Mouse (Mus musculus) frontal cortex, postnatal 36 days (tissue): ENCODE results near the gene Snx27.
A peak's percentile ranks its signal among the peaks of the same experiment; 100 is the strongest.

ENCODE experiments used
- DNase-seq, 2 experiments: peaks; one replicate each; pipeline ENCODE4 v3.0.0; 2022; ENCODE audit warnings: low spot score in 2 of 2

Snx27 gene

DNA sequence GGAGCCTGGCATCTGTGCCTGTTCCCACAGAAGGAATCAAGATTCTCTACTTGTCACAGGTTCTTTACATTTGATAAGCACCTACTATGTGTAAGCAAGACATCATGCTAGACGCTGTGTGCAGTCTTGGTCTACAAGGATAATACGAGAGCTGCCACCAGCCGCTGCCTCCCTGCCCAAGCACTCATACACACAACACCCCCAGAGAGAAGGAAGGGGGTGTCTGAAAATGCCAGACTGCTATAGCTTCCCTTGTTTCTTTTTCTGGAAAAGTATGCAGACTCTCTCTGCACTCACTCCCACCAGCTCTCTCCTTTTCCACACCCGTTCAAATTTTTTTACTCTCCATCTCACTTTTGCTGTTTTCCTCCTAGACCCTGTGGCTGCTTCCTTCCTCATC lies 105.1 kb downstream of the Snx27 start:
- peak; percentile 71 to 76 for DNase-seq

GRCm38 (mm10) chr3:94476301-94477035 lies 106.0 kb downstream of the Snx27 start:
- no peak for DNase-seq

- DNase-seq = no peak
Observed at GRCm38 (mm10) chr3:94473567-94474232, 108.8 kb downstream of the Snx27 start.

- no peak for DNase-seq
Observed at GRCm38 (mm10) chr3:94473115-94473505, 109.4 kb downstream of the Snx27 start.

DNA sequence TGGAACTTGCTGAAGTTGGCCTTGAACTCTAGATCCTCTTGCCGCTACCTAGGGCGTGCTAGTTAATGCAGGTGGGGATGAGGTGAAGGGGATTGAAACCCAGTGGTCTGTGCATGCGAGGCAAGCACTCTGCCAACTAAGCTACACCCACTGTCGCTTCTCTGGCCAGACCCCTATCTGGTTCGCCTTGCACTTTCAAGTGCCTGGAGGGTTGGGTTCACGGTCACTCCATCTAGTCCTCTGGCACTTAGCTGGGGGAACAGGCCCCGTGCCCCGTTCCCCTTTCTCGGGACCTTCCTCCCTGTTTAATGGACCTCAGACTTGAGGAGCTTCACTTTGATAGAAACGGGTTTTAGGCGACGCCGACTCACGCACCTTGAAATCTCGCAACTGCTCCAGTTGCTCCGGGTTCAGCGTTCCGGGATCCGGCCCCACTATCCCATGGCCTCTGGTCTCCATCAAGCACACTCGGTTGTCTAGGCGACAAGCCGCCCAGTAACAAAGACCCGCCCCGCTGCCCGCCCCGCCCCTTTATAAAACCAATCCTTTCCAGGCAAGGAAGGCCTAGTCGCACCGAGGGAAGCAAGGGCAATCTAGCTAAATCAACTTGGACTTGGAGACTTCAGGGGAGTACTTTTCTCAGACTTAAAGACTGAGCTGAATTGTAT lies 109.9 kb downstream of the Snx27 start:
- DNase-seq = no peak

GRCm38 (mm10) chr3:94468931-94469330 lies 113.6 kb downstream of the Snx27 start:
- DNase-seq = no peak

DNA sequence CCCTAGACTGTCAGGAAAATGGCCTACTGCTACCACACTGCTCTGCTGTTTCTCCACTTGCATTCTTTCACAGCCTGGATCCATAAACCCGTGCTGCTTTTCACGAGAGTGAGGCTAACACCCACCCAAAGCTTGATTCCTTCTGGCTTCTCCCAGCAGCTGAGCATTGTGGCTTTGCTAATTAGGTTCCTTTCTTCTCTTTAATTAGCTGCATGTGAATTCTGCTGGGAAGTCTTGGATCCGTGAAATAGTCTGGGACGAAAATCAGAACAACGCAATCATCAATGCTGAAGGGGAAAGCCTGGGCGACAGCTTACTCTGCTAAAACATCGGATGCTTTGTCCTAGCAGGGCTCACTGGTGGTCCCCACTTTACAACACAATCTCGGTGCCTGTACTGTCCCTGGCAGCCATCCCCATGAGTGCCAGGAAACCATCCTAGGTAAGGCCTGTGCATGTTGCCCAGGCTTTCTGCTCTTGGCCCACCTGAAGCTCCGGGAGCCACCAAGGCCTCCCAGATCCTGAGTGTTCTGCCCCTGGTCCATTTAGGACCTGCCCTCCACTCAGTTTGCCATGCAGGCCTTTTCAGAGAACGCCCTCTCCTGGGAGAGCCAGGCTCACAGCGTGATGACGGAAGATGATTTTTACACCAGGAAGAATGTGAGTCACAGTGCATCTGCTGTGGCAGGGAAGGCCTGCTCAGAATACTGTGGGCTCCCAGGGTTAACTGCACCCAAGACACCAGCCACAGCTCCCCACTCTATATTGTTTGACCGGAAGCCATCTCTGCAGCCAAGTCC lies 116.7 kb downstream of the Snx27 start:
- peak; percentile 63 to 86 for DNase-seq

GRCm38 (mm10) chr3:94463926-94464578 lies 118.5 kb downstream of the Snx27 start:
- no peak for DNase-seq

- DNase-seq = no peak
Observed at GRCm38 (mm10) chr3:94459834-94460233, 122.7 kb downstream of the Snx27 start.

- no peak for DNase-seq
Observed at GRCm38 (mm10) chr3:94457055-94457454, 125.5 kb downstream of the Snx27 start.

- peak; percentile 74 to 87 for DNase-seq
Observed at GRCm38 (mm10) chr3:94456529-94457000, 126.0 kb downstream of the Snx27 start.

DNA sequence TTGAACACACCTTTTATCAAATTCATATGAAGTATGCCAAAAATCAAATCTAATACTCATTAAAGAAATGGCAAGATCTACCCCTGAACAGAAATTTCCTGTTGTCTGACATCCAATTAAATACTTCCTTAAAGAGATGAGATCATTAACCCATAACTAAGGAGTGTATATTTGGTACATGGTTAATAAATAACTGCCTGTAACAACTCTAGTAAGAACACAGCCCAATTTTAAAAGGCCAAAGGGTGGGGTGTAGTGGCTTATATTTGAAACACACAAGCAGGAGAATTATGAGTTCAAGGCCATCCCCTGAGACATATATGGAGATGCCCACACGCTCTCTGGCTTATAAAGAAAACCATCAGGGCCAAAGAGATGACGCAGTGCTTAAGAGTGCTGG lies 133.1 kb downstream of the Snx27 start:
- no peak for DNase-seq
